Mouse (Mus musculus): ENCODE results near the gene Duxbl1. TPM values are rescaled to one million over a fixed set of nuclear protein-coding genes. Genes with fewer than 3 reads are reported as not detected.
"Not testable (repeated sequence)": the region's sequence is repeated elsewhere in the genome, so short reads cannot be mapped to it uniquely, and the experiment has no call there.

Duxbl1 gene
- 1.9 and 3.3 TPM in 2 replicates for polyA plus RNA-seq (2016; fragmentation: Nextera tagmentation; extraction: Ambion mirVana)

DNA sequence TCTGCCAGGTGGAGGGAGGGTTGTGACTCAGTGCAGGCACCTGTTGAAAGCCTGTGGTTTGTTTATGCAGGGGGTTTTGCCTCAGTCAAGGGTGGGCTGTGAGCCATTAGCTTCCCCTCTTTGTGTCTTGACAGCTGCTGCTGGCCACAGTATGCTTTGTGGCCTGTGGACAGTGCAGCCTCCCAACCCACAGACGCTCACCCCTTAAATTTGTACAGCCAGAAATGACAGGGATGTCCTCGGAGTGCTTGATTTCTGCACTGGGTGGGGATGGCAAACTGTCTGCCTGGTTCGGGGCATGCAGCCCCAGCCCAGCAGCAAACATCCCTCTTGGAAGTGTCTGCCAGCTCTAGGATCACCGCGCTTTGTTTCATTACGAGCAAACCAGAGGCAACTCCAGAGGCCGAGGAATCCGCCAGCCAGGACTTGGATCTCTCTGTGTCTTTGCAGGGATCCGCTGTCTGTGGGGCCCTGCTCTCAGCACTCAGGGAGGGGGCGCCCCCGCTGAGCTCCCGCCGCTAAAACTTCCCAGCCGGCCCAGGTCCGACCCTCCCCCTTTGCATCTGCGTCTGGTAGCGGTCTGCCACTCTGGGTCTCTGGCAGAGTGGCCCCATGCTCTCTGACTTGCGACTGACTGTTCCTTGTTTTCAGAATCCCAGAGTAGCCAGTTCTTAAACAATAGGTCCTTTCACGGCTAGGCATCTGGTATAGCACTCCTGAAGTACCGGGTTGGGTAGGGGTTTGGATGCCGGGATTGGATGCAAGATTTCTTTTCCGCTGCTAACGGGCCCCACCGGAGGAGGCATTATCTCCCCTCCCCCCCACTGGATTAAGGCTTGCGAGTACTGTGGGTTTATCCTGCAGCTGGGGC lies at the start of gene Duxbl1:
Gene Duxbl1, plus strand, starts transcription at position 207 of the 871 bp plus-strand sequence.
- Histone ChIP-seq H3K27ac (replicated peaks) (peak within 1 kb of the TSS; percentile 84), H3K4me3 (peak within 1 kb of the TSS; percentile 43; the same call in 1 of the 2 replicates)
- not testable (repeated sequence) for H3K27me3 ChIP-seq (replicated peaks; ENCODE audit: low read depth, poor library complexity, severe bottlenecking); H3K4me1 ChIP-seq; DNase-seq (ENCODE audit: low spot score); H3K36me3 ChIP-seq (replicated peaks); H3K9me3 ChIP-seq
- no CpG with 5 or more reads among the region's 25 CpGs for WGBS

DNA sequence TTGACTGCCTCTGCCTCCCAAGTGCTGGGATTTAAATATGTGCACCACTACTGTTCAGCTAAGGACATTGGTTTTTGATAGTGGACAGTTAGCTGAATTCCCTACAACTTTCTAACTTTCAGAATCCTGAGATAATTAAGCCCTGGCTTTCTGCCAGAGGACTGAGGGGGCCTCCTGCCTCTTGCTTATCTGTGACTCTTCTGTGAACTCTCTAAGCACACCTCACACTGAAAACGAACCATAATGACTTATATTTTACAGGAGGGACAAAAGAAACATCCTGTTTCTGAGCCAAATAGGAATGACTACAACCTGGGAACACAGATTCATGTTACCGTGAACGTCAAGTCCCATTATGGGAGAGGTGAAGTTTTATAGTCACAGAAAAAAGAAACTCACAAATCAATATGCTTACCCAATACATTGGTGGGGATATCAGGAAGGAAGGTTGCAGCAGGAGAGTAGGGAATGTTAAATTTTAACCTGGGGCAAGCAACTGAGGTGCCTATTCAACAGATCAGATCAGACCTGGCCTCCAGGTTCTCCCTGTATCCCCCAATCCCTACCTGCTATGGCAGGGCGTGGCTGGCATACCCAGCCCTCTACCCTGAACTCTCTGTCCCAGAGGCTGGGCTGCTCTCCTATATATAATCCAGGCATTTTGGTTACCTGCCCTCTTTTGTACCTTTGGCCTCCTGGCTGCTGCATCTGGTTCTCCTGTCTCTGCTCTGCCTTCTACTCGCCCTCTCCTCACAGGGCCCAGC lies 41.3 kb upstream of the Duxbl1 start:
- H3K36me3 ChIP-seq (replicated peaks); H3K27ac ChIP-seq (replicated peaks); H3K4me1 ChIP-seq; H3K4me3 ChIP-seq; H3K27me3 ChIP-seq (replicated peaks; ENCODE audit: low read depth, poor library complexity, severe bottlenecking); H3K9me3 ChIP-seq; DNase-seq (ENCODE audit: low spot score): not testable (repeated sequence)
- WGBS = no CpG with 5 or more reads among the region's 5 CpGs

DNA sequence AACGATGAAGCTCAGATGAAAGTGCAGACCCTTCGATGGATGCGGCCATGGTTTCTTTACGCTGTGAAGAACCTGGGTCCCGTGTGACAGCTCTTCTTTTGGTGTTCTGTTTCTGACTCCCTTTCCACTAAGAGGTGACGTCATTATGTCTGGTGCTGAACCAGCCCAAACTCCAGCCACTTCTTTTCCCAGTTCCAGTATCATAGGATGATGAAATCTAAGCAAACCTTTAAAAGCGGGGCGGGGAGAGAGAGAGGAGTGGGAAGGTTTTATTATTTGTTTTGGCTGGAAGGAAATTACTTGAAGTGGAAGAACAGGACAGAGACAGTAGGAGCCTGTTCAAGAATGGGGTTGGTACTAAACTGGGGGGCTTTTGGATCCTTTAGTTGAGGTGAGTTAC lies 40.4 kb upstream of the Duxbl1 start, which contains the start of gene Cphx1:
Gene Cphx1, plus strand, starts transcription at position 301 of the 400 bp plus-strand sequence.
- not testable (repeated sequence) for DNase-seq (ENCODE audit: low spot score); H3K4me3 ChIP-seq; H3K27me3 ChIP-seq (replicated peaks; ENCODE audit: low read depth, poor library complexity, severe bottlenecking); H3K9me3 ChIP-seq; H3K4me1 ChIP-seq; H3K36me3 ChIP-seq (replicated peaks); H3K27ac ChIP-seq (replicated peaks)
- WGBS = no CpG with 5 or more reads among the region's 8 CpGs

GRCm38 (mm10) chr14:25957861-25958260 lies 20.5 kb upstream of the Duxbl1 start:
- H3K9me3 ChIP-seq; H3K4me3 ChIP-seq; DNase-seq (ENCODE audit: low spot score); H3K27ac ChIP-seq (replicated peaks); H3K4me1 ChIP-seq; H3K36me3 ChIP-seq (replicated peaks); H3K27me3 ChIP-seq (replicated peaks; ENCODE audit: low read depth, poor library complexity, severe bottlenecking): not testable (repeated sequence)
- no CpG with 5 or more reads among the region's 3 CpGs for WGBS

GRCm38 (mm10) chr14:25979242-25979941 lies 1.0 kb downstream of the Duxbl1 start:
- Histone ChIP-seq H3K4me3 (peak overlapping the region; percentile 43; the same call in 1 of the 2 replicates), H3K27ac (replicated peaks) (peak overlapping the region; percentile 84)
- H3K9me3 ChIP-seq; H3K4me1 ChIP-seq; DNase-seq (ENCODE audit: low spot score); H3K36me3 ChIP-seq (replicated peaks); H3K27me3 ChIP-seq (replicated peaks; ENCODE audit: low read depth, poor library complexity, severe bottlenecking): not testable (repeated sequence)
- under 1% methylated on average over 10 of the region's 13 CpGs for WGBS

DNA sequence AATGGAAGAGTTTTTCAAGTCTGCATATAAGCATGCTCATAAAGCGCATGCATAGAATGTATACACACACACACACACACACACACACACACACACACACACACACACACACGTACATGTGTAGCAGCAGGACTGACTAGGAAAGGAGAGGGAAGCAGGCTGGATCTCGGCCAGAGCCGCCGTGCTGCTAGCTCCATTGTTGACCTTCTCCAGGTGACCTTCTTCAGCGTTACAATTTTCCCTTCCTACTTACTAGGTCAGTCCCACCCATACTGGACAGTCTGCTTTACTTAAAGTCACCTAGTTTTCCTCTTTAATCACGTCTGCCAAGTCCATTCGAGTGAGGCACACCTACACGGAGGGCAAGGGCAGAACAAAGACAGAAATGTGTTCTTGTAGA lies 3.5 kb downstream of the Duxbl1 start:
- 77% methylated on average over 7 of the region's 9 CpGs for WGBS
- not testable (repeated sequence) for DNase-seq (ENCODE audit: low spot score); H3K4me3 ChIP-seq; H3K36me3 ChIP-seq (replicated peaks); H3K9me3 ChIP-seq; H3K27ac ChIP-seq (replicated peaks); H3K27me3 ChIP-seq (replicated peaks; ENCODE audit: low read depth, poor library complexity, severe bottlenecking); H3K4me1 ChIP-seq

DNA sequence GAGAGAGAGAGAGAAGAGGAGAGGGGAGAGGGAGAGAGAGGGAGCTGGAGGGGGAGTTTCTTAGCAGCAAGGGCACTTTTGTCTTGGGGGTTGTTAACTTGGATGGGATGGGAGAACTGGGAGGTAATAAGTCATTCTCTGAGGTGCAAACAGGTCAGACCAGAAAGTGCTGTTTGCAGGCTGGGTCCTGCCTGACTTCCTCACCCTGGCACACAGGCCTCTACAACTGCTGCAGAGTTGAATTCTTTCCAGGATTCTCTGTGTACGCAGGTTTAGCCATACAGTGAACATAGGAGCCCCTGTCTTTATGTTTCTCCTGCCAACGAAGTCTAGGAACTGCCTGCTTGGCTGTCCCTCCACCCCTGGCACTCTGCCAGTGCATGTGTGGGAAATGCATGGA lies 29.1 kb downstream of the Duxbl1 start:
- not testable (repeated sequence) for H3K9me3 ChIP-seq; H3K4me3 ChIP-seq; H3K4me1 ChIP-seq; H3K27me3 ChIP-seq (replicated peaks; ENCODE audit: low read depth, poor library complexity, severe bottlenecking); H3K36me3 ChIP-seq (replicated peaks); H3K27ac ChIP-seq (replicated peaks); DNase-seq (ENCODE audit: low spot score)
- no CpG with 5 or more reads among the region's 2 CpGs for WGBS

- not testable (repeated sequence) for H3K27ac ChIP-seq (replicated peaks); H3K36me3 ChIP-seq (replicated peaks); DNase-seq (ENCODE audit: low spot score); H3K9me3 ChIP-seq; H3K4me1 ChIP-seq; H3K27me3 ChIP-seq (replicated peaks; ENCODE audit: low read depth, poor library complexity, severe bottlenecking); H3K4me3 ChIP-seq
- WGBS = no CpG with 5 or more reads among the region's 7 CpGs
Measured at GRCm38 (mm10) chr14:26016414-26016813, 38.0 kb downstream of the Duxbl1 start.

DNA sequence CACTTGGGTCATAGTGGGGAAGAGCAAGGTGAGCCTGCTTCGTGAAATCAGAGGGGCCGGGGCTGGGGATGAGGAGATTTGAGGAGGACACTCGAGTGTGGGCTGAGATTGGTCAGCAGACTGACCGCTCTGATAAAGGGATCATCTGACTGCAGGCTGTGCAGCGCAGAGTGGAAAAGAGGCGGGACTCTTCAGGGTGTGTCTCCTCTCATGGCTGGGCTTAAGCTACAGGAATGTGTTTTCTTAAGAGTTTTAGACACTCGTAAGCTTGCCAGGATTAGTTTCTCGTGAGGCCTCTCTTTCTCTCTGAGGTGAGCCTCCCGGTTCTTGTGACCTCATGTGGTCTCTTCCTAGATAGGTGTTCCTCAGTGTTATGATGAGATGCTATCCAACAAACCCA lies 43.2 kb downstream of the Duxbl1 start:
- WGBS = no CpG with 5 or more reads among the region's 9 CpGs
- H3K4me3 ChIP-seq; H3K27ac ChIP-seq (replicated peaks); H3K4me1 ChIP-seq; H3K27me3 ChIP-seq (replicated peaks; ENCODE audit: low read depth, poor library complexity, severe bottlenecking); H3K36me3 ChIP-seq (replicated peaks); H3K9me3 ChIP-seq; DNase-seq (ENCODE audit: low spot score): not testable (repeated sequence)

DNA sequence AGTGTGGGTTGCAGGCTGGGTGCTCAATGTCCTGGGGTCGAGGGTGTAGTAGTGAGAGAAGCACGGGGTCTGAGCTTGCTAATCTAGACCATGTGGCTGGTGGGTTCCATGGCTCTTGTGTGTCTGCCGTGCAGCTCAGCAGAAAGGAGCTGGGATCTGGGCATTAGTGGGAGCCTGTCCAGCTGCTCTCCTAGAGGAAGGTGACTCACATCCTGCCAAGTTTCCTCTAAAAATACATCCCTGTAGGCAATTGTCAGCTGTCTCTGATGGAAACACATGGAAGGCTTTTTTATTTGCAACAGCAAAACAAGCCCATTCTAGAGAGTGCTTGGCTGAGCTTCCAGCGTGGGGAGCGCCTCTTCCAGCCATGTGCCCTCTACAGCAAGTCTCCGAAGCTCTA lies 44.5 kb downstream of the Duxbl1 start:
- H3K4me3 ChIP-seq, H3K4me1 ChIP-seq: not testable (repeated sequence)
- no CpG with 5 or more reads among the region's 6 CpGs for WGBS

GRCm38 (mm10) chr14:26025653-26026052 lies 47.3 kb downstream of the Duxbl1 start:
- H3K4me3 ChIP-seq; DNase-seq (ENCODE audit: low spot score); H3K27ac ChIP-seq (replicated peaks); H3K9me3 ChIP-seq; H3K27me3 ChIP-seq (replicated peaks; ENCODE audit: low read depth, poor library complexity, severe bottlenecking); H3K36me3 ChIP-seq (replicated peaks); H3K4me1 ChIP-seq: not testable (repeated sequence)
- WGBS = no CpG with 5 or more reads among the region's 12 CpGs

More for the DNA sequence above, 44.5 kb downstream of the Duxbl1 start:
- not testable (repeated sequence) for H3K27me3 ChIP-seq (replicated peaks; ENCODE audit: low read depth, poor library complexity, severe bottlenecking); DNase-seq (ENCODE audit: low spot score); H3K36me3 ChIP-seq (replicated peaks); H3K9me3 ChIP-seq; H3K27ac ChIP-seq (replicated peaks)

DNA sequence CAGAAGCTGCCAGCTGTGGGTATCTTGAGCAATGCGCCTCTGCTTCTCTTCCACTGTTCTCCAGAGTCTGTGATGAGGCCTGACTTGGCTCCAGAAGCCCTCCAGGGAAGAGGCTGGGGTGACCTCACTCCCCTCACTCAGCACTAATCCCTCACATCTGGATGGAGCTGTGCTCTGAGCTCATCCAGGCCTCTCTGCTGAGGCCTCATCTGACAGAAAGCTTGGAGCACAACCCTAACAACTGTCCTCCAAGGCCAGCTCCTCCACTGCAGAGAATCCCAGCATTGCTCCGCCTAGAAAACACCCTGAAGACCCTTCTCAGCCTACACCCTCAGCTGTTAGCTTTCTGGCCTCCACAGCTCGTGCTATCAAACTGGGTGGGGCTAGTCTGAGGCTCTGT lies 56.0 kb downstream of the Duxbl1 start:
- WGBS = no CpG with 5 or more reads among the region's 3 CpGs
- H3K36me3 ChIP-seq (replicated peaks); H3K4me1 ChIP-seq; H3K4me3 ChIP-seq; DNase-seq (ENCODE audit: low spot score); H3K9me3 ChIP-seq; H3K27ac ChIP-seq (replicated peaks); H3K27me3 ChIP-seq (replicated peaks; ENCODE audit: low read depth, poor library complexity, severe bottlenecking): not testable (repeated sequence)

All from embryonic facial prominence, embryonic 10.5 days (tissue).